Mouse (Mus musculus): ENCODE measurements at regions not wholly inside any gene's neighbourhood (a gene's known extent, or its start where the extent isn't known, plus 50 kb on each side); places are given as distances from the start of the nearest gene placed in this dataset.

- no peak for DNase-seq
Measured at GRCm38 (mm10) chr16:74739194-74740135, 327.8 kb upstream of the Robo2 start.

DNA sequence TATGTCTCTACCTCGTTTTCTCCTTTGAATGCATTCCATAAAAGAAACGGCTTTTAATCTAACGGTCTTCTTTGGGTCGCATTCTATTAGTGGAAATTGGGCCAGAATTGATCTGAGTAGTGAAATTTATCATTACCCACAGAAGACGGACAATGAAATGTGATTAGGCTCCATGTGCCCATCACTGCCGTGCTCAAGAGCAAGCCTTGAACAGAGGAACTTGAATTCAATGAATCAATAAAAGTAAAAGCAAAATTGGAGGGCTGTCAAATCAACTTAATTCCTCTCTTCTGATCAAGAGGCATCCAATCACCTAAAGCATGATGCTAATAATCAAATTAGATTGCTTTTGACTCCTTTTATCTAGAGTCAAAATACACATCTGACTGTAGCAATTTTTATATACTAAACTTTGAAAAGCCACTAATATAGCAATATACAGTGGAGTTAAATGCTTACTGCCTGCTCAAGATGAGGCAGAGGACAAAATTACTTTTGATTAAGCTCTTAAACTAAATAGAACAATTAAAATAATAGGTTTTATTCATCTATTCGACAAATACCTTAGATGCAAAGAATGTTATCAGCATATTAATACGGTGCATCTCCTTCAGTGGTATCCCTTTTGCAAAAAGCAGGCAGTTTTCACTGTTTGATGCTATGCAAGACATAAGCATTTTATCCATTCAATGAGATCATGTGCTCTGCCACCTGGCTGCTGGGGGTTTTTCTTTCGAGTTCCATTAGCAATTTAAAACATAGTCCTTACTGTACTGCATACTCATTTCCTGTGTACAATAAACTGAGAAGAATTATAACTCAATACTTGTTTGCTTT lies 321.5 kb upstream of the Robo2 start:
- DNase-seq: no peak

DNA sequence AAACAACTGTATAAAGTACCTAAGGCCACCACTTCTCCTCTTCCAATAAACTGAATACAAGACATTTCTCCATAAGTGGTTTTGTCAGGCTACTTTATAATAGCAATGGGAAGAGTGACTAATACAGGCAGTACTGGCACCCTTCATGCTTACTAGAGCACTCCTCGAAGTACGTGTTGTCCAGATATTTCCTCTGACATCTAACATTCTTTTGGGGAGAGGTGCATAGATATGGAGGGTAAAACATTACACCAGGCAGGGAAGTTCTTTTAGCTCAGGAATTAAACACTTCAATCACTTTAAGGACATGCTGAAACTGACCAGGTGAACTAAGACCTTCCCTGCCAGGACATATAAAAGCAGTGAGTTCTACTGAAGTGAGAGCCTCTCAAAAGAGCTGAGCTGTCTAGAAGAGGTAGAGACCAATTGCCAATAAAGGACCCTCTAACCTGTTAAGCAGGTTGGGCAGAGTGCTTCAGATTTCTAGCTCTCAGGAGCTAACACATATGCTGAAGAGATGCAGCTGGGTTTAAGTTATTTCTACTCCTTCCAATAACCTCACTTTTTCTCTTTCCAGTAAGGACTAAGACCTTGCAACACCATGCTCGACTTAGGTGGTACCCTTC lies 318.7 kb upstream of the Robo2 start:
- no peak for DNase-seq

GRCm38 (mm10) chr16:74723217-74723616 lies 311.6 kb upstream of the Robo2 start:
- DNase-seq: no peak

- DNase-seq: no peak
Measured at GRCm38 (mm10) chr16:74718154-74718553, 306.5 kb upstream of the Robo2 start.

GRCm38 (mm10) chr16:74717622-74718021 lies 306.0 kb upstream of the Robo2 start:
- no peak for DNase-seq

GRCm38 (mm10) chr16:74714950-74715349 lies 303.3 kb upstream of the Robo2 start:
- DNase-seq: no peak

- no peak for DNase-seq
Measured at GRCm38 (mm10) chr16:74712515-74712914, 300.9 kb upstream of the Robo2 start.

DNA sequence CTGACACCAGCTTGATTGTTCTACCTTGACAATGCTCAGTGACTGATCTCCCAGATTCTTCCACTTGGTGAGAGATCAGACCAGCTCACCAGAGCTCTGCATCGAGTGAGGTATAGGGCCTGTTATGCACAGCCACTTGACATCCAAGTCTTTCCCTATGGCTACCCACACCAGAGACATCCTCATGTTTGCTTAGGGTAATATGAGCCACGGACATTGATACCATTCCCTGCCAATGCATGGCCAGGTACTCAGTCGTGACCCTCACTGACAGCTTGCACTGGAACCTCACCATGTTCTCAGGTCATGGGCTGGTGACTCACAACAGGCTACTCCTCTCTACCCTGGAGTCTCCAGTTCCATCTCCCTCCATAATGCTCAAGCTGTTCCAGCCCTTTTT lies 290.4 kb upstream of the Robo2 start:
- no peak for DNase-seq

GRCm38 (mm10) chr16:74683371-74683770 lies 271.7 kb upstream of the Robo2 start:
- no peak for DNase-seq

GRCm38 (mm10) chr16:74675586-74675985 lies 264.0 kb upstream of the Robo2 start:
- DNase-seq: no peak

DNA sequence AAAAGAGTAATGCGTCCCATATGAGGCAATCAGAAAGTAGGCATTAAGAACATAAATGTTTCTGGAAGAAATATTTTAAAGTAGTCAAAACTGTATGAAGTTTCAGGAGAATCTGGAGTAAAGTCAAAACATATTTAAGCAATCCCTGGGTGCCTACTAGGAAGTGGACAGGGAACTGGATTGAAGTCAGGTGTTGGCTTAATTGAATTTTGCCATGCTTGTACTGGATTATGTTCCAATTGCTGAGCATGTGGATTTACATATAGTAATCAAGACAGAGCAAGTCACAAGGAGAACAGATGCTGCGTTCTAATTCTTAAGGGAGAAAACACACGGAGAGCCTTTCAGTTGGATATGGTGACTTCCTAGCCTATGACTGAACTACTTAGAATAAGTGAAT lies 259.8 kb upstream of the Robo2 start:
- no peak for DNase-seq

DNA sequence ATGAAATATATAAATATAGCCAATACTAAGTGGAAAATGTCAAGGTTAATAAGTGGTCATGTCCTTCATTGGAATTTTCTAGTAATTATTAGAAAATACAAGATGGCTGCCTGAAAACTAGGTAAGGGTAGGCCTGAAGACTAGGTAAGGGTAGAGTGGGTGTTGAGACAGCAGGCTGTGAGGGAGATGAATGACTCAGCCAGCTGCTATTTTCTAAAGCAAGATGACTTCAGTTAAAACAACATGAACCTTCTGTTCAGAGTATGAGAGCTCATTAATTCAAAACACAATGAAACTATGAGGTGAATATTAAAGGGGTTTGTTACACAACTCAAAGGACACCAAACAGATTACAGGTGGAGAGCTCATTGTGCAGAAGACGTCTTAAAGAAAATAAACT lies 252.7 kb upstream of the Robo2 start:
- no peak for DNase-seq

GRCm38 (mm10) chr16:74651244-74651643 lies 239.6 kb upstream of the Robo2 start:
- DNase-seq: no peak

- no peak for DNase-seq
Measured at GRCm38 (mm10) chr16:74649207-74649606, 237.6 kb upstream of the Robo2 start.

- DNase-seq: no peak
Measured at GRCm38 (mm10) chr16:74648384-74648783, 236.8 kb upstream of the Robo2 start.

GRCm38 (mm10) chr16:74644750-74645366 lies 233.2 kb upstream of the Robo2 start:
- DNase-seq: no peak

DNA sequence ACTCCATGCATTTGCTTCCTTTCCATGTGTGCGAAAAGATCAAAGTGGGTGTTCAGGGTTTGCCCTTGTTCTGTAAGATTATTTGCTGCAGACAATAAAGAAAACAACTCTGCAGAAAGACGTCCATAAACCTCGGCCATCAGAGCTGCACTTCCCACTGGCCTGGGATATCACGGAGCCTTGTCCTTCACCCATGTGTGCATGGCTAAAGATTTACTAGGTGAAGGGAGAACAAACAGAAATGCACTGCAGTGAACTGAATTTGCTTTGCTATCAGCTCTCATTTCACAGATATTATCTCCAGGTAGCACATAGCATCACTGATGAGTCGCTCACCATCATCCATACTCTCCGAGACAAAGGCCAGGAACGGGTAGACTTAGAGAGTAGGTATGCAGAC lies 228.2 kb upstream of the Robo2 start:
- no peak for DNase-seq

DNA sequence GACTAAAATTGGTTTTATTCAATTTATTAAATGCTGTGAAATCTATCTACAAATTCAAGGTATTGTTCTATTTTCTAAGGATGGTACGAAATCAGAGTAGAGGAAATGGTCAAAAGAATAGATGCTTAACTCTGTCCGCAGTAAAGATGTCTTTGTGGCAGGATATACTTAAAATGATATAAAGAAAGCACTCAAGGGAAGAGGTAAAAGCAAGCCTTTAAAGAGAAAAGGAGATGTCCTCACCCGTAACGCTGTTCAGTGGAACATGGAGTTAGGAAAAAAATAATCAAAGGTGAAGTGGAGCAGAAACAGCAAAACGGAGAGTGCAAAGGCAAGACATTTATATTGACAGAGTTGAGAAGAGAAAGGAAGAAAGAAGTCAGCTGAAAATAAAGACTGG lies 226.0 kb upstream of the Robo2 start:
- no peak for DNase-seq

- no peak for DNase-seq
Measured at GRCm38 (mm10) chr16:74625783-74626182, 214.2 kb upstream of the Robo2 start.

GRCm38 (mm10) chr16:74612072-74612471 lies 200.4 kb upstream of the Robo2 start:
- no peak for DNase-seq

GRCm38 (mm10) chr16:74609564-74609963 lies 197.9 kb upstream of the Robo2 start:
- no peak for DNase-seq

GRCm38 (mm10) chr16:74598361-74598760 lies 186.7 kb upstream of the Robo2 start:
- DNase-seq: no peak
